In genomic region chr3:115652236-115652635, GRCm38 (mm10) we compare ENCODE assay signal across 23 mouse cellular contexts.
DNase-seq lines count a peak whose midpoint lies in the region; ATAC-seq and TF ChIP-seq lines count a peak whose summit lies in the region.
"Had no signal": no experiment of that assay in that cellular context is flagged by ENCODE, and none has a peak within 500 bp of the region (broad histone marks: within the 10 kb centered on the region; RNA-seq: fewer than 3 reads in every experiment).

No protein-coding gene starts in this region.

- no peak overlapping the region for H3K4me2 ChIP-seq in lung, postnatal 0 days (replicated peaks; ENCODE audit: low read depth, low read length)
- no peak overlapping the region for H3K4me2 ChIP-seq in hindbrain, postnatal 0 days (ENCODE audit: low read depth, low read length)
- H3K4me2 ChIP-seq: forebrain, embryonic 13.5 days; heart, embryonic 13.5 days; hindbrain, embryonic 14.5 days had no signal

- DNase-seq in lung, postnatal 0 days (ENCODE audit: low spot score), result no peak
- no peak for DNase-seq in lung, postnatal 25 days (ENCODE audit: low spot score)
- DNase-seq in MEL-GATA-1-ER (ENCODE audit: extremely low read depth, low read depth), result peak; percentile 62
- no peak for DNase-seq in adrenal gland, postnatal 10 days
- no peak for DNase-seq in hindbrain, postnatal 0 days (ENCODE audit: low spot score)
- DNase-seq: adrenal gland, adult 2 months; adrenal gland, postnatal 25 days; cerebellum, adult 11-12 months; cerebellum, adult 8-10 months; cerebellum, postnatal 10 days; cerebellum, postnatal 36 days; gastrocnemius, postnatal 10 days; gastrocnemius, postnatal 36 days; heart, adult 2 months; heart, postnatal 14 days; heart, postnatal 4 days had no signal

- ATAC-seq in lung, postnatal 0 days, result no peak
- peak; percentile 53; the same call in 1 of the 2 replicates for ATAC-seq in megakaryocyte-erythroid progenitor cell, adult 5-6 weeks (replicated peaks; ENCODE audit: low FRiP score, low TSS enrichment, poor library complexity, severe bottlenecking)
- ATAC-seq in hindbrain, postnatal 0 days, result no peak
- ATAC-seq: forebrain, embryonic 13.5 days; forebrain, embryonic 16.5 days had no signal

- peak; percentile 82 for TF ChIP-seq EP300 in lung, postnatal 0 days (IDR thresholded peaks at IDR 0.05)

- H3K27me3 ChIP-seq in lung, postnatal 0 days (replicated peaks; ENCODE audit: insufficient read depth, low read length), result no peaks in the 10 kb centered on the region
- no peaks in the 10 kb centered on the region for H3K27me3 ChIP-seq in hindbrain, postnatal 0 days (ENCODE audit: insufficient read depth, low read length)
- H3K27me3 ChIP-seq: forebrain, embryonic 13.5 days; heart, embryonic 13.5 days had no signal

- no peaks in the 10 kb centered on the region; the same call in 1 of the 2 replicates for H3K4me1 ChIP-seq in lung, postnatal 0 days (ENCODE audit: insufficient read depth, low read depth, low read length)
- H3K4me1 ChIP-seq in hindbrain, postnatal 0 days (ENCODE audit: insufficient read depth, low read length), result no peaks in the 10 kb centered on the region
- H3K4me1 ChIP-seq: forebrain, embryonic 10.5 days; forebrain, embryonic 13.5 days; heart, embryonic 10.5 days had no signal

- H3K4me3 ChIP-seq in lung, postnatal 0 days (ENCODE audit: low read depth, low read length), result no peak overlapping the region
- H3K4me3 ChIP-seq in hindbrain, postnatal 0 days (ENCODE audit: low read length), result no peak overlapping the region
- H3K4me3 ChIP-seq: forebrain, embryonic 10.5 days; forebrain, embryonic 13.5 days; heart, adult 2 months; heart, embryonic 10.5 days; heart, embryonic 13.5 days had no signal

- H3K36me3 ChIP-seq in lung, postnatal 0 days (ENCODE audit: insufficient read depth, low read length), result no peaks in the 10 kb centered on the region
- no peaks in the 10 kb centered on the region for H3K36me3 ChIP-seq in hindbrain, postnatal 0 days (ENCODE audit: insufficient read depth, low read length)
- H3K36me3 ChIP-seq: forebrain, embryonic 10.5 days; heart, embryonic 10.5 days; heart, embryonic 13.5 days had no signal

- no peak for TF ChIP-seq CTCF in lung, postnatal 0 days (IDR thresholded peaks at IDR 0.05)
- no peak for TF ChIP-seq CTCF in hindbrain, postnatal 0 days (IDR thresholded peaks at IDR 0.05; ENCODE audit: low read depth)

- no peaks in the 10 kb centered on the region for H3K9me3 ChIP-seq in lung, postnatal 0 days (ENCODE audit: low read length)
- no peaks in the 10 kb centered on the region for H3K9me3 ChIP-seq in hindbrain, postnatal 0 days (ENCODE audit: low read length)
- H3K9me3 ChIP-seq: forebrain, embryonic 10.5 days; forebrain, embryonic 13.5 days; heart, embryonic 10.5 days; heart, embryonic 13.5 days had no signal

- 69% methylated on average over 5 of the region's 5 CpGs for WGBS in lung, postnatal 0 days
- WGBS in hindbrain, postnatal 0 days, result 91% methylated on average over 5 of the region's 5 CpGs

- H3K27ac ChIP-seq in lung, postnatal 0 days (ENCODE audit: low read length), result no peak overlapping the region
- H3K27ac ChIP-seq in hindbrain, postnatal 0 days, result no peak overlapping the region
- H3K27ac ChIP-seq: forebrain, embryonic 10.5 days; forebrain, embryonic 13.5 days; heart, adult 2 months; heart, embryonic 10.5 days; heart, embryonic 13.5 days; hindbrain, embryonic 14.5 days had no signal

- no peak overlapping the region for H3K9ac ChIP-seq in lung, postnatal 0 days (replicated peaks; ENCODE audit: low read depth)
- H3K9ac ChIP-seq in hindbrain, postnatal 0 days (replicated peaks; ENCODE audit: low read length), result no peak overlapping the region
- H3K9ac ChIP-seq: forebrain, embryonic 13.5 days; heart, embryonic 13.5 days; hindbrain, embryonic 14.5 days had no signal
